Mouse (Mus musculus) forebrain, embryonic 12.5 days (tissue): ENCODE results near the gene Vrtn. TPM values are rescaled to one million over a fixed set of nuclear protein-coding genes. Genes with fewer than 3 reads are reported as not detected.

Experiments
- ATAC-seq: fragments of 200-750 bp; cut with Nextera tagmentation; 2 replicates; pipeline ENCODE4 v1.8.0; 2017; ENCODE audit warnings: moderate TSS enrichment; ENCODE audit not compliant: low FRiP score
- H3K27ac ChIP-seq: fragments of 300-500 bp; sonication (generic); 2 replicates; pipeline ENCODE4 v1.5.1; 2016; ENCODE audit warnings: mild to moderate bottlenecking
- H3K27me3 ChIP-seq: fragments of 300-500 bp; sonication (generic); 2 replicates; pipeline ENCODE4 v1.6.1; 2016; ENCODE audit warnings: mild to moderate bottlenecking
- H3K36me3 ChIP-seq: fragments of 300-500 bp; sonication (generic); replicated peaks from 2 replicates; pipeline ENCODE4 v1.6.1; 2016; ENCODE audit warnings: mild to moderate bottlenecking
- H3K4me1 ChIP-seq: fragments of 300-500 bp; sonication (generic); 2 replicates; pipeline ENCODE4 v1.6.1; 2016
- H3K4me2 ChIP-seq: fragments of 300-500 bp; sonication (generic); 2 replicates; pipeline ENCODE4 v1.6.1; 2016; ENCODE audit warnings: mild to moderate bottlenecking, moderate library complexity
- H3K4me3 ChIP-seq: fragments of 300-500 bp; sonication (generic); replicated peaks from 2 replicates; pipeline ENCODE4 v1.5.1; 2016; ENCODE audit warnings: mild to moderate bottlenecking
- H3K9ac ChIP-seq: fragments of 300-500 bp; sonication (generic); 2 replicates; pipeline ENCODE4 v1.6.1; 2016; ENCODE audit warnings: mild to moderate bottlenecking
- H3K9me3 ChIP-seq: fragments of 300-500 bp; sonication (generic); 2 replicates; pipeline ENCODE4 v1.6.1; 2016
- WGBS: fragments of 180-500 bp; shearing (Covaris S2); methylation state at CpG from one replicate; pipeline ENCODE4 v1.1.7; 2016; 5-methylcytosine and 5-hydroxymethylcytosine counted together
- polyA plus RNA-seq: library from polyadenylated mRNA; unstranded; fragments of >200 nt; fragmentation: Nextera tagmentation; extraction: Ambion mirVana; gene quantifications from 2 replicates; pipeline ENCODE4 v1.2.1, GENCODE M21; 2016

Vrtn gene
- polyA plus RNA-seq, 1 experiment from 2014 or later: not detected

DNA sequence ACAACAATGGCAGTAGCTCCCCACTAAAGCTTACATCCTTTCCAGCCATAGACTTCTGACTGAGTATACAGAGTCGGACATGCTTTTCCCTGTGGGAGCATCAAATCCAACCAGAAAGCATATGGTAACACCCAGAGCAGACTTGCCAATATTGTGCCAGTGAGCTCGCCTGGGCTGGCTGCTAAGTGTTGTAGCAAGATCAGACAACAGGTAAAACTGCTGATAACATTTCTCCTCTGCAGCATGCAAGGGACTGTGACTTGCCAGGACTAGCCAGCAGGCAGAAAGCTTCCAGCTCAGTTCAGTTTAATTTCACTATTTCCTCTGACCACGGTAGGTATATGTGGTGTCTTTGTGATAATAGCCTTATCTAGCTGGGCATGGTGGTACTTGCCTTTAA, 9.0 kb upstream of the Vrtn start:
- H3K4me2 ChIP-seq: no peak overlapping the region
- H3K36me3 ChIP-seq: no peaks in the 10 kb centered on the region
- H3K4me3 ChIP-seq: no peak overlapping the region
- ATAC-seq: no peak
- H3K4me1 ChIP-seq: no peaks in the 10 kb centered on the region
- H3K9me3 ChIP-seq: no peaks in the 10 kb centered on the region
- no peak overlapping the region for H3K9ac ChIP-seq
- WGBS: 81% methylated on average over 3 of the region's 3 CpGs
- no peaks in the 10 kb centered on the region for H3K27me3 ChIP-seq
- H3K27ac ChIP-seq: no peak overlapping the region

DNA sequence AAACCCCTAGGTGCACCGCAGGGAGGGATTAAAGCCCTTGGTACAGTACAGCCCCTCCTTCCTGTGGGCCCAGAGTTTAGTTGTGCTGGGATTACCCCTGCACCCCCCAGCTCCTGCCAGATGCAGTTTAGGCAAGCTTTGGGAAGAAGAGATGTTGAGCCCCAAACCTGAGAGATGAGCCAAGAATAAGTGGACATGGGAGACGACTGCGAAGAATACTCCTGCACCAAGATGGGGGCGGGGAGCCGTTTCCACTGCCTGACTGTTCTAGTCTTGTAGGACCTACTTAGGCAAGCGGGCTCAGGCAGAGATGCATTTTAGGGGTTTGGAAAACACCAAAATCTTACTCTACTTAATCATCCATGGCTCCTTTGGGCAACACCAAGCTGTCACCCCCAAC, 566 bp upstream of the Vrtn start:
- Histone ChIP-seq H3K27ac (no peak overlapping the region), H3K9me3 (no peaks in the 10 kb centered on the region), H3K4me1 (no peaks in the 10 kb centered on the region), H3K4me2 (no peak overlapping the region), H3K9ac (no peak overlapping the region), H3K4me3 (no peak overlapping the region), H3K36me3 (no peaks in the 10 kb centered on the region), H3K27me3 (peaks cover 54% of the 10 kb centered on the region)
- 10% methylated on average over 5 of the region's 6 CpGs for WGBS
- ATAC-seq: no peak

DNA sequence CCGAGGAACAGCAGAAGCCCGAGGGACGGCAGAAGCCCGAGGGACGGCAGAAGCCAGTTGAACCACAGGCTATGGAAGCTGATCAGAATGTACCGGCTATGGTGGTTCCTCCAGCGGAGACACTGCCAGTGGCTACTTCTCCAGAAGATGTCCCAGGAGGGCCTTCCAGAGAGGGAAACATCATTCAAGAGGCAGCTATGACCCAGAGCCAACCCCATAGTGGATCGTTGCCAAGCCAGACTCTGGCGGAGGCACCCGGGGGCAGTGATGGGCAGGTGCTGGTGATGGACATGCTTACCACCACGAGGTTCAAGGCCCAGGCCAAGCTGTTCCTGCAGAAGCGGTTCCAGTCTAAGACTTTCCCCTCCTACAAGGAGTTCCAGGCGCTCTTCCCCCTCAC, 9.4 kb downstream of the Vrtn start:
- H3K4me2 ChIP-seq: no peak overlapping the region
- H3K4me3 ChIP-seq: no peak overlapping the region
- H3K36me3 ChIP-seq: no peaks in the 10 kb centered on the region
- no peak overlapping the region for H3K9ac ChIP-seq
- WGBS: 90% methylated on average over 13 of the region's 13 CpGs
- peaks cover 23% of the 10 kb centered on the region for H3K27me3 ChIP-seq
- no peak for ATAC-seq
- no peak overlapping the region for H3K27ac ChIP-seq
- no peaks in the 10 kb centered on the region for H3K9me3 ChIP-seq
- no peaks in the 10 kb centered on the region for H3K4me1 ChIP-seq

DNA sequence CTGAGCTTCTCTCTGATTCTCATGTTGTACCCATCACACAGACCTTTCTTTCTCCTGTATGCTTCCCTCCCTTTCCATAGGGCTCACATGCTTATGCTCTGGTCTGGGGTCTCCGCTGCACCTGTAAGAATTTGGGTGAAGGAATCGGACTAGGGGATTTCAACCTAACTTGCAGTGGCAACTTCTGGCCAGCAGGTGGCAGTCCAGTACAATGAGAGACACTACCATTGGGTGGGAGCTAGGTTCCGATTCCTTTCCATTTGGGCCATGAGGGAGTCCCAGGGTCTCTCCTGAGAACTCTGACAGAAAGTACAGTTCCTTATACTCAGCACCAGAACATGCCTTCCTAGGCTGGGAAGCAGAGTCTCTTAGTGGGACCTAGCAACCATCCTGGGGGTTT, 13.1 kb downstream of the Vrtn start:
- Histone ChIP-seq H3K4me1 (no peaks in the 10 kb centered on the region), H3K36me3 (no peaks in the 10 kb centered on the region), H3K9ac (no peak overlapping the region), H3K27ac (no peak overlapping the region), H3K27me3 (peaks cover 23% of the 10 kb centered on the region), H3K4me3 (no peak overlapping the region), H3K9me3 (no peaks in the 10 kb centered on the region), H3K4me2 (no peak overlapping the region)
- 17% methylated on average over 3 of the region's 3 CpGs for WGBS
- ATAC-seq: no peak

DNA sequence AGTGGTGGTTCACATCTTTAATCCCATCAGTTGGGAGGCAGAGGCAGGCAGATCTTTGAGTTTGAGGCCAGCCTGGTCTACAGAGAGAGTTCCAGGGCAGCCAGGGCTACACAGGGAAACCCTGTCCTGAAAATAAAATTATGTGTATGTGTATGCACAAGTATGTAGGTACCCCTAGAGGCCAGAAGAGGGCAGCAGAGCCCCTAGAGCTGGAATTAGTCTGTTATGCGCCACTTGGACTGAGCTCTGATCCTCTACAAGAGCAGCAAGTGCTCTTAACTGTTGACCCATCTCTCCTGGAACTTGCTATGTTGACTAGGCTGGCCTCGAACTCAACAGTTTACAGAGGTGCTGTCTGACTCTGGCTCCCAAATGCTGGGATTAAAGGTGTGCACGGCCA, 29.7 kb downstream of the Vrtn start:
- ATAC-seq: no peak
- no peak overlapping the region for H3K4me2 ChIP-seq
- no peak overlapping the region for H3K9ac ChIP-seq
- H3K27me3 ChIP-seq: no peaks in the 10 kb centered on the region
- no peak overlapping the region for H3K4me3 ChIP-seq
- H3K9me3 ChIP-seq: no peaks in the 10 kb centered on the region
- H3K27ac ChIP-seq: no peak overlapping the region
- H3K4me1 ChIP-seq: peaks cover 5% of the 10 kb centered on the region; the same call in 1 of the 2 replicates
- WGBS: 88% methylated on average over 3 of the region's 3 CpGs
- no peaks in the 10 kb centered on the region for H3K36me3 ChIP-seq

DNA sequence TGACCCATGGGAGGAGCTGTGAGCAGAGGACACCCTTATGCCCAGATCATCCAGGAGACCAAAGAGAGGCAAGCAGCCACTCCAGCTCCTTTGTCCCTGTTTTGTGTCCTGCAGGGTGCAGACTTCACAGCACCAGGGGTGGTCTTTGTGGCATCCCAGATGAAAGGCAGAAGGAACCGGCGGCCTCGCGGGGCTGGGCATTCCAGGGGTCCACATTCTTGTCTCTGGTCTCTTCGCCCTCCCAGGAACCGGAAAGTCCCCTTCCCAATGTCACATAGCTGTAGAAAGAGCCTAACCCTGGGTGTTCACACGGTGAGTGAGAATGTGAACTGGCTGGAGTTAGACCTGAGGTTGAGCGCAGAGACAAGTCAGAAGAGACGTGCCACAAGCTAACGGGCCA, 30.8 kb downstream of the Vrtn start:
- H3K4me3 ChIP-seq: no peak overlapping the region
- no peak for ATAC-seq
- no peak overlapping the region for H3K9ac ChIP-seq
- H3K27ac ChIP-seq: no peak overlapping the region
- H3K36me3 ChIP-seq: no peaks in the 10 kb centered on the region
- H3K27me3 ChIP-seq: no peaks in the 10 kb centered on the region
- H3K4me2 ChIP-seq: no peak overlapping the region
- 30% methylated on average over 10 of the region's 10 CpGs for WGBS
- H3K4me1 ChIP-seq: peaks cover 5% of the 10 kb centered on the region; the same call in 1 of the 2 replicates
- no peaks in the 10 kb centered on the region for H3K9me3 ChIP-seq

DNA sequence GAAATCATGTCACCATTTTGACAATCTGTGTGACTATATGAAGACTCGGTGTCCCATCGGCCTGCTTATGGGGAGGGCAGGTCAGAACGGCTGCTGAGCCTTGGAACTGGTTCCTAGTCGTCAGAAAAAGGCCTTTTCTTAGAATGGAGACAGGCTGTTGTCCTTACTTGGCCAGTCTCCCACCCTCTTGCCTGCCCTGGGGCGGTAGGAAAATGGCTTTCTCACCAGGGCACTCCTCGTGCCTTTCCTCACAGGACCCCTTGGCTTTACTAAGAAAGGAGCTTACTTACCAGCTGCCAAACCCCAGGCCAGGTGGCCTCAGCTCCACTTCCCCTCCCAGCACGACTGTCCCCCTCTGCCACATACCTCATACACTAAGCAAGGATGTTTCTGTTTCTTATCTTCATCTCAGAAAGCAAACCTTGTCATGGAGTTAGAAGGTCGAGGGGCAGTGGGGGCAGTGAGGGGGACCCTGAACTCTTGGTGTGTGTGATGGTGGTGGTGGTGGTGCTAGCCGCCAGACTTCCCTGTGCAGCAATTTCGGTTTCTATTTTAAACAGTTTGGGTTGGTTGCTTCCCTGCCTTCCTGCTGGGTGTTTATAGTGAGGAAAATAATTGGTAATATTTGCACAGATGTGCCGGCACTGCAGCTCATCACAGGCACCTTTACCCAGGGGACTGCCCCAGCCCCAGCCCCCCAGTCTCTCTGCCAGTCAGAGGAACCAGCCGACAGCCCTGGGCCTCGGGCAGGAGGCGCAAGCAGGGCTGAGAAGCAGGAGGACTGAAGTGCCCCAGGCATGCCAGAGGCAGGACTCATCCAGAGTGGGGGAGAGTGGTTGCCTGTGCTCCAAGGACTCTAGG, 34.1 kb downstream of the Vrtn start:
- no peaks in the 10 kb centered on the region for H3K27me3 ChIP-seq
- H3K27ac ChIP-seq: no peak overlapping the region
- WGBS: 45% methylated on average over 14 of the region's 14 CpGs
- H3K4me1 ChIP-seq: peaks cover 5% of the 10 kb centered on the region; the same call in 1 of the 2 replicates
- no peak overlapping the region for H3K9ac ChIP-seq
- no peak overlapping the region for H3K4me2 ChIP-seq
- H3K9me3 ChIP-seq: no peaks in the 10 kb centered on the region
- no peak for ATAC-seq
- H3K36me3 ChIP-seq: no peaks in the 10 kb centered on the region
- H3K4me3 ChIP-seq: no peak overlapping the region

DNA sequence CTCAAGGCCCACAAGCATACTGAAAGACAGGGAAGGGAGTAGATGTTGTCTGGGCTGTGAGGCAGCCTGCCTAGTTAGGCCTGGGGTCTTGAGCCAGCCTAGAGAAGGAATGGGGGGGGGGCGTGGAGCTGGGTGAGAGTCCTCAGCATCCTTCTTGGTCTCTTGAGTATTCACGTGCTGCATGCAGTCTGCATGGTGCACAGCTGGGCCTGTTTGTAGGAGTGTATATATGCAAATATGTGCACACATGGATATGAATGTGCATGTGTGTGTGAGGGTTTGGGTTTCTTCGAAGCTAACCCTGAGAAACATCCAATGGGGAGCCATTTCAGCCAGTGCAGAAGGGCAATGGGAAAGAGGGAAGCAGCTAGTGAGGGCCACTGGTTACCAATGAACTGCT, 35.2 kb downstream of the Vrtn start:
- no peaks in the 10 kb centered on the region for H3K36me3 ChIP-seq
- no peak overlapping the region for H3K4me3 ChIP-seq
- H3K4me1 ChIP-seq: peaks cover 5% of the 10 kb centered on the region; the same call in 1 of the 2 replicates
- H3K27ac ChIP-seq: no peak overlapping the region
- no peaks in the 10 kb centered on the region for H3K9me3 ChIP-seq
- H3K27me3 ChIP-seq: no peaks in the 10 kb centered on the region
- ATAC-seq: no peak
- H3K9ac ChIP-seq: no peak overlapping the region
- 87% methylated on average over 3 of the region's 3 CpGs for WGBS
- H3K4me2 ChIP-seq: no peak overlapping the region

DNA sequence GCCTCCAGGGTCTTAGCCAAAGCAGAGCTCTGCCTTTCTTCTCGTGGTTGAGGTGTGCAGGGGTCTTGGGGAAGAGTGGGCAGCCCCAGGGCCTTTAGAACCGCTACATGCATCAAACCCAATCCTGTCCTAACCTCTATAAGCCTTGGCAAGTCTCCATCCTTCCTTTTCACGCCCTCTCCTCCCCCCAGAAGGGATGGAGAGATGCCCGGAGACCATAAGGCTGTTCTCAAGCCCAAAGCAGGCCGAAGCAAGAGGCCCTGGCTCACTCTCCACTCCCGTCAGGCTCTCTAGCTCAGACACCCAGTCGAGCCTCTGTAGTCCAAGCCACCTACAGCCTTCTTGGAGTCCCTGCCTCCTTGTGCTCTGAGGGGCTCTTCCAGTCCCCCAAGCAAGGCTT, 43.8 kb downstream of the Vrtn start:
- H3K36me3 ChIP-seq: no peaks in the 10 kb centered on the region
- no peak overlapping the region for H3K9ac ChIP-seq
- no peak overlapping the region for H3K4me3 ChIP-seq
- no peak overlapping the region for H3K4me2 ChIP-seq
- H3K27me3 ChIP-seq: peaks cover 6% of the 10 kb centered on the region; the same call in 1 of the 2 replicates
- no peak overlapping the region for H3K27ac ChIP-seq
- 77% methylated on average over 7 of the region's 7 CpGs for WGBS
- no peaks in the 10 kb centered on the region for H3K9me3 ChIP-seq
- peaks cover 10% of the 10 kb centered on the region; the same call in 1 of the 2 replicates for H3K4me1 ChIP-seq
- no peak for ATAC-seq

DNA sequence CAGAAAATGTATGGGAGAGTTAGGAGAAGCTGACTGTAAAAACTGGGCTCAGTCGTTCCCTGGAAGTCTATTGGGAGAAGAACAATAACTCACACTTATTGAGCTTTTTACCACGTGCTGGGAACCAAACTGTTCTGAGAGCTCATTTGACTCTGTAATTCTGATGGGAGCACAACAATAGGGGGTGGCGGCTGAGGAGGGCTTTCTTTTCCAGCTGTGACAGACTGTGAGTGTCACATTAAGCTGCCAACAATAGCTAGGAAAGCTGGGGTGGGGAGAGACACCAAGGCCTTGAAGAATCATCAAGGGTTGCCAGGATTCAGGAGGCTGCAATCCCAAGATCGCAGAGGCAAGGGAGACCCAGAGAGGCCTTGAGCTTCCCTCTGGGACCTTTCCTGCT, 45.4 kb downstream of the Vrtn start:
- peaks cover 10% of the 10 kb centered on the region; the same call in 1 of the 2 replicates for H3K4me1 ChIP-seq
- H3K27ac ChIP-seq: no peak overlapping the region
- H3K4me3 ChIP-seq: no peak overlapping the region
- no peak for ATAC-seq
- H3K9me3 ChIP-seq: no peaks in the 10 kb centered on the region
- peaks cover 6% of the 10 kb centered on the region; the same call in 1 of the 2 replicates for H3K27me3 ChIP-seq
- WGBS: 15% methylated on average over 4 of the region's 4 CpGs
- no peak overlapping the region for H3K9ac ChIP-seq
- no peak overlapping the region for H3K4me2 ChIP-seq
- H3K36me3 ChIP-seq: no peaks in the 10 kb centered on the region

DNA sequence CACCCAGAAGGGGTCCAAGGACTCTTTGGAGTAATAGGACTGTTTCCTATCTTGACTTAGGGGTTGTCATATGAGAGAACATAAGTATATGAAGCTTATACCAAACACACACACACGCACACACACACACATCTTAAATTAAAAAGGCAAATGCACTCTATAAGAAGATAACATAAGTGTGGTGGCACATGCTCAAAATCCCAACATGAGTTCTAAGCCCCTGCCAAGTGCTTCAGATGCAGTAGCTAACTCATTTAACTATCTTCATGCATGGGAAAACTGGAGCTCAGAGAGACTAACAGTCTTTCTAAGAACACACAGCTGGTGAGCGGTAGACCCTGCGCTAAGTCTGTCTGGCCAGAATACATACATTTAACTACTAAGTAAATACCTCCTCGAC, 46.7 kb downstream of the Vrtn start:
- H3K36me3 ChIP-seq: no peaks in the 10 kb centered on the region
- H3K27me3 ChIP-seq: peaks cover 6% of the 10 kb centered on the region; the same call in 1 of the 2 replicates
- no peak overlapping the region for H3K9ac ChIP-seq
- H3K27ac ChIP-seq: no peak overlapping the region
- H3K4me3 ChIP-seq: no peak overlapping the region
- no peaks in the 10 kb centered on the region for H3K9me3 ChIP-seq
- 92% methylated on average over 4 of the region's 4 CpGs for WGBS
- peaks cover 10% of the 10 kb centered on the region; the same call in 1 of the 2 replicates for H3K4me1 ChIP-seq
- no peak overlapping the region for H3K4me2 ChIP-seq
- no peak for ATAC-seq

DNA sequence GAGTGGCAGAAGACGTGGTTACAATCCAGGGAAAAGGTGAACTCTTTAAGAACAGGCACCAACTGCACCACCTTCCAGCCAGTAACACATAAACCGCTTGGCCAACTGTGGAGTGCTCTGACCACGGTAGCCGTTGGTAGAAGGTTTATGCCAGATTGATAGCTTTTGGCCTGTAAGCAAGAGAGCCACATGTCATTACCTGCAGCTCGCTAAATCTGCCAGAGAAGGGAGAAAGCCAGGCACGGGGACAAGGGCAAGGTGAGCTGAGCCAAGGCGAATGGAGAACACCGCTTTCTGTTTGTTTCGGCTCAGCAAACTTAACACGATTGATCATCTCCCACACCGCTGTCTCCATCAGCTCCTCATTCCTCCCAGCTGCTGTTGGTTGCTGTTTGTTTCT, 48.2 kb downstream of the Vrtn start:
- whole genome bisulfite sequencing: 86% methylated on average over 11 of the region's 11 CpGs
- Histone ChIP-seq H3K4me3 (no peak overlapping the region), H3K4me2 (no peak overlapping the region), H3K27ac (no peak overlapping the region), H3K4me1 (peaks cover 10% of the 10 kb centered on the region; the same call in 1 of the 2 replicates), H3K36me3 (no peaks in the 10 kb centered on the region), H3K9me3 (no peaks in the 10 kb centered on the region), H3K9ac (no peak overlapping the region), H3K27me3 (peaks cover 6% of the 10 kb centered on the region; the same call in 1 of the 2 replicates)
- ATAC-seq: no peak

DNA sequence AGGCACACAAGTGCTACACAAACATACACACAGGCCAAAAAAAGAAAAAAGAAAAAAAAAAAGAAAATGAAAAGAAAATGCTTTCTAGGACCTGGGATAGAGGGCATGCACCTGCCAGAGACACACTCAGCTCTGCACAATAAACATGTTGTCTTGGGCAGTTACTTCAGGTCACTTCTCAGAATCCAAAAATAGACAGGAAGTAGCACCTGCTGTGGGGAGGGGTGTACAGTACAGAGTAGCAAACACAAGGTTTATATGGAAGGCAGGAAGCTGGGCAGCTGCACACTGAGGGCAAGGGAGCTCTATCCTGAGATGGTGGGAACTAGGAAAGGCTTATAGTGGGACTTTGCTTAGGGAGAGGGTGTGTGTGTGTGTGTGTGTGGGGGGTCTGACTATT, 50.5 kb downstream of the Vrtn start:
- no peak for ATAC-seq
- peaks cover 3% of the 10 kb centered on the region; the same call in 1 of the 2 replicates for H3K4me1 ChIP-seq
- H3K36me3 ChIP-seq: no peaks in the 10 kb centered on the region
- no peak overlapping the region for H3K4me2 ChIP-seq
- H3K4me3 ChIP-seq: no peak overlapping the region
- H3K27ac ChIP-seq: no peak overlapping the region
- no peak overlapping the region for H3K9ac ChIP-seq
- H3K27me3 ChIP-seq: peaks cover 10% of the 10 kb centered on the region; the same call in 1 of the 2 replicates
- no peaks in the 10 kb centered on the region; the same call in 1 of the 2 replicates for H3K9me3 ChIP-seq
